Mouse (Mus musculus) MEL (cell line): Measurements from ENCODE around the gene Add1. TPM values are rescaled to one million over a fixed set of nuclear protein-coding genes. Genes with fewer than 3 reads are reported as not detected.

Experiments used
- DNase-seq: peaks from one replicate; pipeline ENCODE4 v3.0.0; 2011; ENCODE audit warnings: low read depth, low spot score
- H3K27ac ChIP-seq: 2 replicates; pipeline ENCODE4 v1.5.1; 2012; ENCODE audit warnings: low read depth, mild to moderate bottlenecking, control low read depth, low read length, moderate library complexity; ENCODE audit not compliant: control insufficient read depth
- H3K27me3 ChIP-seq, 2 experiments: fragments of 150-350 bp in 1 of 2; sonication (generic) in 1 of 2; 2 replicates each; pipeline ENCODE4 v1.6.1; 2012; ENCODE audit warnings: low read length in 2 of 2, mild to moderate bottlenecking in 2 of 2, improper control_type of control experiment in 1 of 2, moderate library complexity in 1 of 2; ENCODE audit not compliant: insufficient read depth in 2 of 2, control insufficient read depth in 1 of 2
- H3K36me3 ChIP-seq, 2 experiments: 2 replicates each; pipeline ENCODE4 v1.6.1; 2012 to 2014; ENCODE audit warnings: low read length in 2 of 2, improper control_type of control experiment in 1 of 2, inconsistent platforms in 1 of 2, mild to moderate bottlenecking in 1 of 2; ENCODE audit not compliant: insufficient read depth in 2 of 2, control insufficient read depth in 1 of 2
- H3K4me1 ChIP-seq, 2 experiments: fragments of 150-350 bp in 1 of 2; sonication (generic) in 1 of 2; 2 replicates each; pipeline ENCODE4 v1.6.1; 2012; ENCODE audit warnings: low read length in 2 of 2, improper control_type of control experiment in 1 of 2, mild to moderate bottlenecking in 1 of 2; ENCODE audit not compliant: insufficient read depth in 2 of 2, control insufficient read depth in 1 of 2
- H3K4me3 ChIP-seq, 2 experiments: fragments of 150-350 bp in 1 of 2; sonication (generic) in 1 of 2; 2 replicates each; pipeline ENCODE4 v1.5.1; 2012; ENCODE audit warnings: low read depth in 2 of 2, low read length in 2 of 2, mild to moderate bottlenecking in 2 of 2, moderate library complexity in 2 of 2, control low read depth in 1 of 2, improper control_type of control experiment in 1 of 2; ENCODE audit not compliant: control insufficient read depth in 1 of 2, insufficient read depth in 1 of 2
- H3K79me2 ChIP-seq: 2 replicates; pipeline ENCODE4 v1.6.1; 2012; ENCODE audit warnings: mild to moderate bottlenecking, low read length, moderate library complexity; ENCODE audit not compliant: control insufficient read depth, poor library complexity, insufficient read depth
- H3K9ac ChIP-seq: 2 replicates; pipeline ENCODE4 v1.6.1; 2012; ENCODE audit warnings: low read depth, mild to moderate bottlenecking, control low read depth, low read length, moderate library complexity; ENCODE audit not compliant: control insufficient read depth, poor library complexity, severe bottlenecking
- H3K9me3 ChIP-seq: fragments of 150-350 bp; sonication (generic); replicated peaks from 2 replicates; pipeline ENCODE4 v1.6.1; 2012; ENCODE audit warnings: mild to moderate bottlenecking, low read length, improper control_type of control experiment, moderate library complexity; ENCODE audit not compliant: insufficient read depth
- BHLHE40 ChIP-seq: IDR thresholded peaks from 2 replicates; pipeline ENCODE4 v1.6.1; 2012; ENCODE audit warnings: low read depth, mild to moderate bottlenecking, inconsistent platforms, low read length, improper control_type of control experiment, borderline replicate concordance
- CHD1 ChIP-seq: IDR thresholded peaks from 2 replicates; pipeline ENCODE4 v1.6.1; 2012; ENCODE audit warnings: low read depth, mild to moderate bottlenecking, inconsistent platforms, low read length, improper control_type of control experiment
- CHD2 ChIP-seq: IDR thresholded peaks from 2 replicates; pipeline ENCODE4 v1.6.1; 2011; ENCODE audit warnings: low read length, improper control_type of control experiment
- CTCF ChIP-seq, 3 experiments: IDR thresholded peaks in 2 of 3; conservative IDR thresholded peaks in 1 of 3; 2 replicates each; pipeline ENCODE4 v1.5.1; 2011 to 2012; ENCODE audit warnings: low read length in 3 of 3, low read depth in 2 of 3, mild to moderate bottlenecking in 2 of 3, improper control_type of control experiment in 1 of 3, inconsistent platforms in 1 of 3, mixed read lengths in 1 of 3, moderate library complexity in 1 of 3; ENCODE audit not compliant: control insufficient read depth in 1 of 3, insufficient read depth in 1 of 3, poor library complexity in 1 of 3, severe bottlenecking in 1 of 3
- E2F4 ChIP-seq: IDR thresholded peaks from 2 replicates; pipeline ENCODE4 v1.6.1; 2011; ENCODE audit warnings: low read depth, low read length, improper control_type of control experiment, borderline replicate concordance
- ELF1 ChIP-seq: IDR thresholded peaks from 2 replicates; pipeline ENCODE4 v1.6.1; 2014; ENCODE audit warnings: low read depth, mild to moderate bottlenecking, inconsistent platforms, low read length, improper control_type of control experiment, moderate library complexity
- GABPA ChIP-seq: IDR thresholded peaks from 2 replicates; pipeline ENCODE4 v1.6.1; 2012; ENCODE audit warnings: low read depth, mild to moderate bottlenecking, inconsistent platforms, low read length, improper control_type of control experiment, moderate library complexity
- GATA1 ChIP-seq: IDR thresholded peaks from 2 replicates; pipeline ENCODE4 v1.6.1; 2011; ENCODE audit warnings: low read depth, low read length, improper control_type of control experiment
- KAT2A ChIP-seq: conservative IDR thresholded peaks from 2 replicates; pipeline ENCODE4 v1.6.1; 2012; ENCODE audit warnings: low read depth, low read length, improper control_type of control experiment, inconsistent platforms
- MAFK ChIP-seq: IDR thresholded peaks from 2 replicates; pipeline ENCODE4 v1.6.1; 2011; ENCODE audit warnings: low read depth, mild to moderate bottlenecking, low read length, improper control_type of control experiment, borderline replicate concordance
- MYB ChIP-seq: IDR thresholded peaks from 2 replicates; pipeline ENCODE4 v1.6.1; 2011; ENCODE audit warnings: mild to moderate bottlenecking, low read depth, low read length, improper control_type of control experiment
- MYC ChIP-seq: IDR thresholded peaks from 2 replicates; pipeline ENCODE4 v1.6.1; 2011; ENCODE audit warnings: low read depth, mild to moderate bottlenecking, low read length, improper control_type of control experiment, moderate library complexity
- NRF1 ChIP-seq: IDR thresholded peaks from 2 replicates; pipeline ENCODE4 v1.6.1; 2014; ENCODE audit warnings: low read depth, mild to moderate bottlenecking, inconsistent platforms, low read length, improper control_type of control experiment, moderate library complexity; ENCODE audit not compliant: poor library complexity, insufficient read depth, severe bottlenecking
- POLR2A ChIP-seq, 2 experiments: IDR thresholded peaks; 2 replicates each; pipeline ENCODE4 v1.6.1; 2011 to 2012; ENCODE audit warnings: low read length in 2 of 2, mild to moderate bottlenecking in 2 of 2, control low read depth in 1 of 2, improper control_type of control experiment in 1 of 2, low read depth in 1 of 2, moderate library complexity in 1 of 2; ENCODE audit not compliant: control insufficient read depth in 1 of 2, insufficient read depth in 1 of 2, poor library complexity in 1 of 2
- POLR2AphosphoS2 ChIP-seq: IDR thresholded peaks from 2 replicates; pipeline ENCODE4 v1.6.1; 2011; ENCODE audit warnings: low read length, improper control_type of control experiment
- POLR2AphosphoS5 ChIP-seq: IDR thresholded peaks from 2 replicates; pipeline ENCODE4 v1.6.1; 2012; ENCODE audit warnings: low read depth, borderline replicate concordance, mild to moderate bottlenecking, inconsistent platforms, low read length, moderate library complexity, mixed read lengths
- RAD21 ChIP-seq: IDR thresholded peaks from 2 replicates; pipeline ENCODE4 v1.6.1; 2011; ENCODE audit warnings: mild to moderate bottlenecking, low read depth, low read length, improper control_type of control experiment
- RCOR1 ChIP-seq: IDR thresholded peaks from 2 replicates; pipeline ENCODE4 v1.6.1; 2012; ENCODE audit warnings: low read depth, mild to moderate bottlenecking, inconsistent platforms, low read length, improper control_type of control experiment
- SIN3A ChIP-seq: IDR thresholded peaks from 2 replicates; pipeline ENCODE4 v1.6.1; 2012; ENCODE audit warnings: low read length, improper control_type of control experiment, inconsistent platforms
- SMC3 ChIP-seq: IDR thresholded peaks from 2 replicates; pipeline ENCODE4 v1.6.1; 2011; ENCODE audit warnings: low read depth, low read length, improper control_type of control experiment
- TAL1 ChIP-seq: IDR thresholded peaks from 2 replicates; pipeline ENCODE4 v1.6.1; 2012; ENCODE audit warnings: mild to moderate bottlenecking, inconsistent platforms, low read length, moderate library complexity, mixed read lengths
- TCF12 ChIP-seq: IDR thresholded peaks from 2 replicates; pipeline ENCODE4 v1.6.1; 2014; ENCODE audit warnings: low read depth, mild to moderate bottlenecking, inconsistent platforms, low read length, improper control_type of control experiment, moderate library complexity
- UBTF ChIP-seq: IDR thresholded peaks from 2 replicates; pipeline ENCODE4 v1.6.1; 2012; ENCODE audit warnings: low read depth, mild to moderate bottlenecking, inconsistent platforms, low read length, improper control_type of control experiment, moderate library complexity, borderline replicate concordance; ENCODE audit not compliant: insufficient read depth
- USF1 ChIP-seq: IDR thresholded peaks from 2 replicates; pipeline ENCODE4 v1.6.1; 2014; ENCODE audit warnings: low read depth, mild to moderate bottlenecking, inconsistent platforms, low read length, improper control_type of control experiment, moderate library complexity
- USF2 ChIP-seq, 2 experiments: IDR thresholded peaks; 2 replicates each; pipeline ENCODE4 v1.6.1; 2011 to 2012; ENCODE audit warnings: improper control_type of control experiment in 2 of 2, low read length in 2 of 2, borderline replicate concordance in 1 of 2, inconsistent platforms in 1 of 2, low read depth in 1 of 2, mild to moderate bottlenecking in 1 of 2; ENCODE audit not compliant: insufficient read depth in 1 of 2
- ZC3H11A ChIP-seq: IDR thresholded peaks from 2 replicates; pipeline ENCODE4 v1.6.1; 2012; ENCODE audit warnings: low read depth, mild to moderate bottlenecking, inconsistent platforms, low read length, improper control_type of control experiment
- ZMIZ1 ChIP-seq: IDR thresholded peaks from 2 replicates; pipeline ENCODE4 v1.6.1; 2012; ENCODE audit warnings: low read depth, mild to moderate bottlenecking, inconsistent platforms, low read length, improper control_type of control experiment, moderate library complexity
- polyA plus RNA-seq, 2 experiments: library from polyadenylated mRNA; stranded (reverse) in 1 of 2; unstranded in 1 of 2; fragments of >175 nt in 1 of 2; fragments of >200 nt in 1 of 2; gene quantifications; 2 replicates each; pipeline versions ENCODE4 v1.2.1 to v1.2.4; 2012; ENCODE audit warnings: low replicate concordance in 2 of 2, low read depth in 1 of 2; ENCODE audit not compliant: insufficient read length in 2 of 2, insufficient read depth in 1 of 2, missing spikeins in 1 of 2
- total RNA-seq: library from RNA; depleted of rRNA; stranded (reverse); fragments of 300-350 nt; gene quantifications from 2 replicates; pipeline ENCODE4 v1.2.3, GENCODE M21; 2012

Gene Add1
- total and polyA plus RNA-seq, 3 experiments: 79.3 to 127 TPM; not detected in 1

- DNase-seq: no peak
- Histone ChIP-seq H3K9ac (no peak overlapping the region), H3K36me3 (peaks cover 0 to 20% of the 10 kb centered on the region in 2 experiments; a peak in 3 of 4 replicates), H3K79me2 (no peaks in the 10 kb centered on the region), H3K4me1 (peaks cover 12 to 32% of the 10 kb centered on the region in 2 experiments), H3K27ac (no peak overlapping the region), H3K27me3 (no peaks in the 10 kb centered on the region), H3K4me3 (no peak overlapping the region), H3K9me3 (no peaks in the 10 kb centered on the region)
- TF ChIP-seq USF1: no peak
- no peak for TF ChIP-seq ELF1
- TF ChIP-seq UBTF: no peak
- TF ChIP-seq CHD2: no peak
- TF ChIP-seq POLR2A (IDR thresholded peaks at IDR 0.05; ENCODE audit: control insufficient read depth in 1 of 2, insufficient read depth in 1 of 2, low read depth in 1 of 2, low read length in 2 of 2, poor library complexity in 1 of 2): no peak
- TF ChIP-seq POLR2AphosphoS5: no peak
- TF ChIP-seq ZC3H11A: no peak
- no peak for TF ChIP-seq SMC3
- no peak for TF ChIP-seq KAT2A
- TF ChIP-seq CTCF (IDR thresholded peaks at IDR 0.05 in 2 of 3, conservative IDR thresholded peaks at IDR 0.05 in 1 of 3; ENCODE audit: control insufficient read depth in 1 of 3, insufficient read depth in 1 of 3, low read depth in 2 of 3, low read length in 3 of 3, poor library complexity in 1 of 3, severe bottlenecking in 1 of 3): no peak
- no peak for TF ChIP-seq E2F4
- TF ChIP-seq NRF1: no peak
- TF ChIP-seq ZMIZ1: no peak
- TF ChIP-seq BHLHE40: no peak
- no peak for TF ChIP-seq MYB
- TF ChIP-seq TAL1: no peak
- no peak for TF ChIP-seq GABPA
- TF ChIP-seq RCOR1: no peak
- no peak for TF ChIP-seq CHD1
These were observed 9.6 kb upstream of the Add1 start for GRCm38 (mm10) chr5:34563854-34564253.

GRCm38 (mm10) chr5:34564291-34564690 is 9.2 kb upstream of the Add1 start:
- Histone ChIP-seq H3K79me2 (no peaks in the 10 kb centered on the region), H3K4me3 (no peak overlapping the region), H3K9me3 (no peaks in the 10 kb centered on the region)
- no peak for TF ChIP-seq CTCF (IDR thresholded peaks at IDR 0.05 in 2 of 3, conservative IDR thresholded peaks at IDR 0.05 in 1 of 3; ENCODE audit: control insufficient read depth in 1 of 3, insufficient read depth in 1 of 3, low read depth in 2 of 3, low read length in 3 of 3, poor library complexity in 1 of 3, severe bottlenecking in 1 of 3)
- TF ChIP-seq TAL1: peak; percentile 46
- TF ChIP-seq MAFK: no peak
- no peak for TF ChIP-seq TCF12
- no peak for TF ChIP-seq KAT2A
- no peak for TF ChIP-seq MYC
- no peak for TF ChIP-seq SMC3
- no peak for TF ChIP-seq USF2 (IDR thresholded peaks at IDR 0.05; ENCODE audit: borderline replicate concordance in 1 of 2, insufficient read depth in 1 of 2, low read depth in 1 of 2, low read length in 2 of 2)
- TF ChIP-seq GATA1: 0 out of 2 replicates have a peak, but pooled peaks have one; percentile 2
- TF ChIP-seq SIN3A: no peak
- TF ChIP-seq POLR2AphosphoS2: no peak
- no peak for TF ChIP-seq RAD21
- no peak for TF ChIP-seq RCOR1
- TF ChIP-seq MYB: no peak
- TF ChIP-seq, all 39 proteins: peak for 2
- Histone ChIP-seq H3K27me3 (no peaks in the 10 kb centered on the region), H3K27ac (no peak overlapping the region), H3K4me1 (peaks cover 12 to 32% of the 10 kb centered on the region in 2 experiments), H3K9ac (no peak overlapping the region), H3K36me3 (peaks cover 0 to 20% of the 10 kb centered on the region in 2 experiments; a peak in 3 of 4 replicates)
- DNase-seq: peak; percentile 32
